Mouse (Mus musculus) heart, adult 11 months (tissue): Measurements from ENCODE around the gene Acsbg1.
A peak's percentile ranks its signal among the peaks of the same experiment; 100 is the strongest.

ENCODE experiments used
- DNase-seq: peaks from one replicate; pipeline ENCODE4 v3.0.0; 2022

Acsbg1 gene

GRCm38 (mm10) chr9:54668455-54668854 is 6.8 kb upstream of the Acsbg1 start:
- DNase-seq: peak; percentile 36

GRCm38 (mm10) chr9:54666116-54666515 is 4.4 kb upstream of the Acsbg1 start:
- peak; percentile 52 for DNase-seq

DNA sequence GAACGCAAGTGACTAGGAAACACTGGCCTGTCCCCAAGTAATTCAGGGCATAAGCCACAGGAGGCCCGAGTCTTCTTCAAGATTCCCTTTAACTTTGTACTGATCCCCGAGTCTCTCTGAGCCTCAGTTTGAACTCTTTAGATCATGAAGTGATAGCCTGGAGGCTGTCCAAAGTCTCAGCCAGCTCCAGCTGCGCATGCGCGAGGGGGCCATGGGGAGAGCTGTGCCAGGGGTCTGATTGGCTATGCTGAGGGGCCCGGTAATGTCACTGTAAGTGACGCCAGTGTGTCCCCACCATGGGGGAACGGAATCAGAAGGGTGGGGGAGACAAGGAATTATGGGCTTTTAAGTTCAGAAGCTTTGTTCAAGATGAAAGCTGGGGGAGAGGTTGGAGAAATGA is 2.7 kb upstream of the Acsbg1 start:
- DNase-seq: no peak

GRCm38 (mm10) chr9:54658773-54659172 is 2.9 kb downstream of the Acsbg1 start:
- peak; percentile 70 for DNase-seq

DNA sequence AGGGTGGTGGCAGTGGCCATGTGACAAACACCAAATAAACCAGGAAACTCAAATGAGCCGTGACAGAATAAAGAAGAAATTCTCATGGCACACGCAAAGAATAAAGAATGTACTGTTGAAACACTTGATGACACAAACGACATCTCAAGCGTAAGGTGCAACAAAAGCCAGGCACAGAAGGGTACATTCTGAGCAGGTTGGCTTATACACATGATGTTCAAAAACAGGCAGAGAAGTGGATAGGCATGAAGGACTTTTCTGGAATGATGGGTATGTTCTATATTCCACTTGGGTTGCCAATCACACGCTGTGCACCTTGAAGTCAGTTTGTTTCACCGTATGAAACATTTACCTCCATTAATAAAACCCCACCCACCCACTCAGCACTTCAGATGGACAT is 5.3 kb downstream of the Acsbg1 start:
- DNase-seq: no peak

DNA sequence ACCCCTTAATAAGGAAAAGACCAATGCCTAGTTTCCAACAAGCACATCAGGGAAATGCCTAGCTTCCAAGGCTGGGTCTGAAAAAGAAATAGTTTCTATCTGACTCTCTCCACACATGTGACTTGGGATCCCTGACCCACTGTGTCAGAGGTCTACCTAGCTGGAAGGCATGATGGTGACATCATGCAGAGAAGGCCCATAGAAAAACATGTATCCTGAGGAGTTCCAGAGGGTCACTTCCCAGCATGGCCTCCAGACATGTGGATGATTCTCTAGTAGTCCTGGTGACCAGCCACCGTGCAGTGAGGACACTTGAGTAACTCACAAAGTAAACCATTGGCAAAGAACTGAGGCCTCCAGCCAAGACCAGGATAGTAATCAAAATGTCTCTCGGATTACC is 5.8 kb downstream of the Acsbg1 start:
- DNase-seq: peak; percentile 70

DNA sequence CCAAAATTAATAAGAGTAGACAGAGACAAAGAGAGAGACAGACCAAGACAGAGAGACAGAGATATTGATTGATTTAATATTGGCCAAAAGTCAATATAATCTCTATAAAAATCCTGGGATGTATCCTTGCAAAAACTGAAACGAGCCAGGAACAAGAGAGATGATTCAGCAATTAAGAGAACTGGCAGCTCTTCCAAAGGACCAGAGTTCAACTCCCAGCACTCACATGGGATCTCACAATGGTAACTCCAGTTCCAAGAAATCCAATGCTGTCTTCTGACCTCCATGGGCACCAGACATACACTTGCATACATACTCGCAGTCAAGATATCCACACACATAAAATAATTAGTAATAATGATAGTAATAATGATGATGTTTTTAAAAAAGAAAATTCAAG is 8.9 kb downstream of the Acsbg1 start:
- peak; percentile 31 for DNase-seq

DNA sequence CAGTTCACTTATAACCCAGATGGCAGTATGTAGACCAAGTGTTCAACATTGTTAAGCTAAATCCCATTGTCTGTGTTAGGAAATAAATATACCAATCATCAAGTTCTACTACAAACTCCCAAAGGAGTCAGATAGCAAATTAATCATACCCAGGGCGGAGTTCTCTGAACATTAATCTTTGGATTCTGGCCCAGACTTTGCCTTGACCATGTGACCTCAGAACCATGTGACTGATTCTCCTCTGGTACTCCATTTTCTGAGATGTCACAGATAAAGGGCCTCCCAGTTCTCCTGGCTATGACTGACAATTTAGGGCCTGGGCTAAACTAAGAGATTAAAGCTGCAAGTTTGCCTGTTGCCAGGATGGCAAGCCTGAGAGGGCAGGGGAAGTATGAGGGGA is 12.3 kb downstream of the Acsbg1 start:
- DNase-seq: peak; percentile 77

DNA sequence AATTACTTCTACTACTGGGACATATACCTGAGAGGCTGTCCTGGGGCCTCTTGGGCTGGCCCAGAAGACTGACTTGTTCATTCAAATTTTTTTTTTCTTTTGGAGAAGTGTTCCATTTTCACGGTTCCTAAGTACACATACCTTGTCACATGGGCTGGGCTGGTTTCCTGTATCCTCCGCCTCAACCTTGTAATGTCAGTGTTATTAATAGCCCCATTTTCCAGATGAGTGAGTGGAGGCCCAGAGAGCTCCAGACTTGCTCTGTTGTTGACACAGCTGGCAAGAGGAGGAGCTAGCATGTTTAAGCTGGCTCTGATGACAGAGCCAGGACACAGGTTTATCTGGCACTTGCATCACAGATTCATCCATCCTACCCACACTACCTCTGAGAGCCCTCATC is 14.2 kb downstream of the Acsbg1 start:
- no peak for DNase-seq

GRCm38 (mm10) chr9:54646252-54646651 is 15.4 kb downstream of the Acsbg1 start:
- DNase-seq: peak; percentile 84

- DNase-seq: peak; percentile 80
Observed at GRCm38 (mm10) chr9:54645530-54645929, 16.1 kb downstream of the Acsbg1 start.

DNA sequence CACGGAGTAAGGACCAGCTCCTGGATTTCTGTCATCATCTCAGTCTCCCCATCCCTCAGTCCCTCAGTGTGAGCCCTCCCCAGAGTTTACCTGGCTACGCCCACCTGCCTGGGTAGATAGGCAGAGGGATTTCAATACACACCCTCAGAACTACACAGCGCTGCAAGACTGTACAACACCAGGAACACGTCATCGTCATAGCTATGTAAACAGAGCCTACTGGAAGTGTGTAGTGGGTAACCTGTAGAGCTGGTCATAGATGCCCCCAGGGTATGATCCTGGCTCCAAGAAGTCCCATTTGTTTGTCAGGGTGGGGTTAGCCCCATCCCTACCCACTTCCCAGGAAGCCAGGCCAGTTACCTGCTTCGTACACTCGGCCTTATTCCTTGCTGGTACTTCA is 18.5 kb downstream of the Acsbg1 start:
- no peak for DNase-seq

DNA sequence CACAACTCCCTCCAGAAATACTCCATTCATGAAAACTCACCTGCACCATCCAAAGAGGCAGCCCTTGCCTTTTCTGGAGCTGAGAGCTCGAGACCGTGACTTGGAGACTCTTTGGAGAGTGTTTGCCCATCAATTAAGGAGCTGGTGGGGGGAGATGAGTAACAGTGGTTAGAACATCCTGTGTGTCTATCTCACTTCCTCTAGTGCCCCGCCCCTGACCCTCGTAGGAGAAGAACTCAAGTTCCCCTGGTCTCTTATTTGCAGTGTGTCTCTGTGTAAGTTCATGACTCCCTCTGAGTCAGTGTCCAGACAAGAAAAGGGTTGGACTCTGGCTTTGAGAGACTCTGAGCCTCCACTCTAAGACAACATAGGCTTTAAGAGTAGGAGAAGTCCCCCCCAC is 19.1 kb downstream of the Acsbg1 start:
- DNase-seq: no peak

GRCm38 (mm10) chr9:54642149-54642548 is 19.5 kb downstream of the Acsbg1 start:
- DNase-seq: no peak

GRCm38 (mm10) chr9:54641548-54641947 is 20.1 kb downstream of the Acsbg1 start:
- no peak for DNase-seq

DNA sequence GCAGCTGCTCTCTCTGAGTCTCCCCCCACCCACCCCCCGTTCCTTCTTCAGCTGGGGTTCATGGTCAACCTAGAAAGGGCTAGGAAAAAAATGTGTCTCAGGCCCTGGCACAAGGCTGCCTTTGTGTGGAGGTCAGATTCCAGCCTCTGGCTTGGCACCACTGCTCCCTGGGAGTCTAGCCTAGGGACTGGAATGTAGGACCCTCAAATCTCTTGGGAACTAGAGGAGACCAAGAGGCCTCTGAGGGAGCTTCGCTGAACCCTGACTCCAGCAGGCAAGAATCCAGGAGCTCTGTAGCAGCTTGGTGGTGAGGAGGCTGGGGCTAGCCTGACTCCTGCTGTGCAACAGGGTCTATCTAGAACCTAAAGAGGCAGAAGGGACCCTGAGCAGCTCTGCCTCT is 22.5 kb downstream of the Acsbg1 start:
- no peak for DNase-seq

- peak; percentile 75 for DNase-seq
Observed at GRCm38 (mm10) chr9:54637510-54638314, 24.0 kb downstream of the Acsbg1 start.

- no peak for DNase-seq
Observed at GRCm38 (mm10) chr9:54633401-54633800, 28.3 kb downstream of the Acsbg1 start.

DNA sequence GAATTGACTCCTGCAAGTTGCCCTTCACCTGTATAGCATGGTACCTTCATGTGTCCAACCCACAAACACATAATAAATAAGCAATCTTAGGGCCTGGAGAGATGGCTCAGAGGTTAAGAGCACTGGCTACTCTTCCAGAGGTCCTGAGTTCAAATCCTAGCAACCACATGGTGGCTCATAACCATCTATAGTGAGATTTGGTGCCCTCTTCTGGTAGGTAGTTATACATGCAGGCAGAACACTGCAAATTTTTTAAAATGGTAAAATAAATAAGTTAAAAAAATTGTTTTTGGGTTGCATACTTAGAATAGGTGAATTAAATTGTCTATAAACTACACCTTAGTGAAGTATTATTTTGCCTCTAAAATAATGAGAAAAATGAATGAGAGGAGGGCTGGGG is 30.8 kb downstream of the Acsbg1 start:
- DNase-seq: no peak

DNA sequence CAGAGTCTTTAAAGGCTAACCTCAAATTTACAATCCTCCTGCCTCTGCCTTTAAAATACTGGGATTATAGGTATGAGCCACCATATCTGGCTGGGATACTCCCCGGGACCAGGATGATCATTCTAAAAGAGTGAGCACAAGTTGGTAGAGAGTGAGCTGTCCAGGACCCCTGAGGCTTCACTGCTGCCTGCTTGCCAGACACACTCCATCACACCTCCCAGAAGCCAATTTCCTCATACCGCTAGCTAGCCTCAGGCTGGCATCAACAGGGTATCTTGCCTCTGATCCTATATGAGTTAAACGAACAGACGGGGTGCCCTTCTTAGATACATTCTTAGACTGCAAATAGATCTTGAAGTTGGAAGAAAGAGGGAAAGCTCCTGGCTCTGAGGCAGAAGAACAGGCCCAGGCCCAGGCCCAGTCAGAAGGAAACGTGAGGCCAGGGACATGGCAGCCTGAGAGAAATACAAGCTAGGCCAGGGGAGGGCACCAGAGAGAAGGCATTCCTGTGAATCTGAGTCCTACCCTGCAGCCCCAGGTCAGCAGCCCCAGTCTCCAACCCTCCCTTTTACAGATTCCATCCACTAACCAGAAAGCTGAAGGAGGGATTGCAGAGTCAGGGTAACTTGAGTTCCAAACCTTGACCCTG is 31.9 kb downstream of the Acsbg1 start:
- DNase-seq: no peak

DNA sequence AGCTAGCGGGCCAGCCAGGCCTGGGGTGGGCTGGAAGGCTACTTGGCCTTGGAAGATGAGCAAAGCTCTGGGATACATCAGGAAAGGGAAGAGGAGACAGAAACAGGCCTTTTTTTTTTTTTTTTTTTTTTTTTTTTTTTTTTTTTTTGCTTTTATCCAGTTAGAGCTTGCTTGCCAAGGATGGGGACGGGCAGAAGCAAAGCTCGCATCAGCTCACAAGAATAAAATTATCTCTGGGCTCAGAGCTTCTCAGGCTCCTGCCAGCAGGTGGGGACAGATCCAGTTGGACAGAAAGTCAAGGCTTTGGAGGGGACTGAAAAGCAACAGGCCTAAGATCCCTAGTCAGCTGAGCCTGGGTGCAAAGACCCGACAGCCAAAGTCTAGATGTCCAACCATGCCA is 32.9 kb downstream of the Acsbg1 start:
- DNase-seq: no peak

GRCm38 (mm10) chr9:54627240-54627639 is 34.4 kb downstream of the Acsbg1 start:
- no peak for DNase-seq

DNA sequence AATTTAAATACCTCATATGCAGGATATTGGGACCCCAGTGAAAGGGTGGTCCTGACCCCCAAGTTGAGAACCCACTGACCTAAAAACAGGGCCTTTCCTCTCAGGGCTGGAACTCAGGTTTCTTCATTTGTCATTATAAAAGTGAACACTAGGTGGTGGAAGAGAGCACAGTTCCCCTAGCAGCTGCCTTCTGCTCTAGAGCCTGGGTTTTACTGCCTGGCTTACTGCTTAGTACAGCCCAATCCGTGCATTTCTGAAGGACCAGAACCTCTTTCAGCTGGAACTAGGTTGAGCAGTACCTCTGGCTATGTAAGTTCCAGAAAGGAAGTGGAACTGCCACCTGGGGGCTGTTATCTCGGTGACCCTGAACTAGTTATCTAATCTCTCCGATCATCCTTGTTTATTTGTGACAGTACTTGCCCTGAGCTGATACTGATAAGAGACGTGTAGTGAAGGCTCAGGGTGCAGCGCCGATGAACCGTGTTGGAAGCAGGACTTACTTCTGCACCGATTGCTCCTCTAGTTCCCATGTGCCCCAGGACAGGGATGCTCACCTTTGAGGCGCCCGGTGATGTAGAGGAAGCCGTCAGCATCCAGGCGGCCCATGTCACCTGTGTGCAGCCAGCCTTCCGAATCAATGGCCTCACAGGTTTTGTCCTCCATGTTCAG is 47.4 kb downstream of the Acsbg1 start:
- no peak for DNase-seq

DNA sequence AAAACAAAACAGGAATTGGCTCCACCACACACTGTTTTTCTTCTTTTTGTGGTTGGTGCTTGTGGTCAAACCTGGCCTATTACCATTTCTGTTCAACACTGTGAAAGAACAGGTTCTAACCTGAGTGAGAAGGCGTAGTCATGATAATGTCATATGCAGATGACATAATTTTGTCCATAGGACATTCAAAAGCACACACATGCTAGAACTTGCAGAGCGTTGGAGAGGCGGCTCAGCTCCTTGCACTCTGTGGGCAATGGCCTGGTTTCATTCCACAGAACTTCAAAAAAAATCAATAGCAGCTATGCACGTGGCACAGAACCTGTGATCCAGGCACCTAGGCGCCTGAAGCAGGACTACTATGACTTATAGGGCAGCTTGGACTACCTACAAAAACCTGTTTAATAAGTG is 48.9 kb downstream of the Acsbg1 start:
- no peak for DNase-seq
